Mouse (Mus musculus): ENCODE measurements at regions not wholly inside any gene's neighbourhood (a gene's known extent, or its start where the extent isn't known, plus 50 kb on each side); places are given as distances from the start of the nearest gene placed in this dataset.

DNA sequence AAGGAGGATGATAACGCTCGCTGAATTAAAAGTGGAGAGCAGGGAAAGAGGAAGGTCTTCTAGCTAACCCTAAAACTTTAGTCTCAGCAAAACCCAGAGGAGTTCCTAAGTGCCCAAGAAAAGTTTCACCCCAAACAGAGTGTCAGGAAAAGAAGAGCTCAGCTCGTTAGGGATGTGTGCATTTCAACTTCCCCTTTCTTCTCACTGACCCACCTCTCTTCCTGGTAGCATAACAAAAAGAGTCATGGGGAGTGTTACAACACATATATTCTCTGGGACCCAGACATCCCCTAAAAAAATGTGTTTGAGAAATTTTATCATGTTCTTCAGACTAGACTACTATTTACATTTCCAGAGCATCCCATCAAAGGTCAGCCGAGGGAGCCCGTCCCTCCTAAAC, 432.6 kb downstream of the Mctp2 start:
- DNase-seq (ENCODE audit: low spot score): no peak

DNA sequence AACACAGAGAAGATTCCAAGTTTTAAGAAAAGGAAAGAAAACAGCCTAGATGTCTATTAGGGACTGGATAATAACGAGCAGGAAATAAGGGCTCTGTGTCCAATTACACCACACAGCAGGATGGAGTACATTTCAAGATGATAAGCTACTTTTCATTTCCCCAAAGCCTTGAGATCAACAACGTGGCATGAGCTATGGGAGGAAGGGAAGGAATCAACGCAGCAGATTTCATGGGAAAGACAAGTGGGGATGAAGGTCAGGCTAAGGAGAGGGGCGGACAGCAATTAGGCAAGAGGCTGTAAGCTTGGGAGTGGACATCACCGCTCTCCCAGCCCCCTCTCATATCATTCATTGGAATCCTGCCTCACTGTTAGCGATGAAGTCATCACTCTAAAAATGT, 433.5 kb downstream of the Mctp2 start:
- no peak for DNase-seq (ENCODE audit: low spot score)

DNA sequence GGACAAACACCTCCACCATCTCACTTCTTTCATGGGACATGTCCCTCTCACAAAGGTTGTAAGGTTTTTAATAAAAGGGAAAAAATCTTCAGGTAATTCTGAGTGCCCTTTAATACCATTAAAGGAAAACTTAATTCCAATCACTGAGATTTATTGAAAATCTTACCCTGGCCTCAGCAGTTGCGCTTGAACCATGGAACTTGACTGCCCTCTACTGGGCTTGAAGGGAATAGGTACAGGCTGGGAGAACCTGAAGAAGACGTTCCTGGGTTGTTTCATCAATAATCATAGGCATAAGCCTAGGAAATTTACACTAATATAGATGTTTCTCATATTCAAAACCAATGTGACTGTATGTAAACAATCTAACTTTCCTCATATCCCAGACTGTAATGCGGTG, 439.3 kb downstream of the Mctp2 start:
- DNase-seq (ENCODE audit: low spot score): peak; percentile 55

DNA sequence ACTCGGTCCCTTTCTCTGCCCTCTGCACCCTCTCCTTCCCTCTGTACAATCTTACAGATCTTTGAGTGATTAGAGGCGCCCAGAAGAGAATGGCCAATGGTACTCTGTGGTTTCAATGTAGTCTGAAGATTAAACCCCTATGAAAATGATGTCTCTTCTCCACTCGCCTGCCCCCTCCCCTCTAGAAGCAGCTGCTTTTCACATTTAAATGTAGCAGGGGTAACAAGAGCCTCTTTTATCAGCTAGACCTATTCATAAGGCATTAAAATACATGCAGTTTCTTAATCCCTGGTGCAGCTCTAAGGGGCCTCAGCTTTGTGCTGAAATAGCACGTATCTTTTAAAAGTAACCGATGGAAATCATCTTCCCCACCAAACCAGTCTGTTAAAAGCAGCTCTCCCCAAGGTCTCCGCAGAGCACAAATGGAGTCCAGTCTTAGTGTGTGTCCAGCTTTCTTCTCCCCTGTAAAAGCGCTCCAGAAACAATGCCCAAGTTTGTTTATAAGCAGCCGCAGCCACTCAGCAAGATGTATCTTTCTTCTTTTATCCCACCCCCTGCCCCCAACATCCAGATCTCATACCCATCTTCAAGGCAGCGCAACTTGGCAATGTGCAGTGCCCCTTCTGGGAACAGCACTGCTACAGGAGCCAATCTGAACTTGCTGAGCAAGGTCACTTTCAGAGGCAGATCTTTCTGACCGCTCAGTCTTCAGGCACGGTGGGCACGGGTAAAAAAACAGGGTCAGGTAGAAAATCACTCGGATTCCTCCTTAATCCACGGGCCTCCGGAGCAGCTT, 440.8 kb downstream of the Mctp2 start:
- no peak for DNase-seq (ENCODE audit: low spot score)

DNA sequence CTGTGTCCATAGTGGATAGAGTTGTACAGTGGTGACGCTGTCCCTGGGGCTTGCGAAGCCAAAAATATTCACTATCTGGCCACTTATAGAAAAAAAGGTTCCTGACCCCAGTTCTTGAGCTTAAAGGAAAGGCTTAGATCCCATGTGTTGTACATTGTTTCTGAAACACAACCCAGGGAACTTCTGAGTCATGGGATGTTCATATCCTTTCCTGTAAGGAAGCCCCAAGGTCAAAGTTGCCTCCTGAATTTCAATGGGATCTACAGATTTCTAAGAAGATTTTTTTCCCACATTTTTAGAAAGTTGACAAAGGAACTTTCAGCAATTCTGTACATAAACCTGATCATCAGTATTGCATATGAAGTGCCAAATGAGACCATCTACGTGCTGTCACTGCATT, 453.5 kb downstream of the Mctp2 start:
- no peak for DNase-seq (ENCODE audit: low spot score)

GRCm38 (mm10) chr7:71849174-71849573, 457.2 kb downstream of the Mctp2 start:
- no peak for DNase-seq (ENCODE audit: low spot score)

DNA sequence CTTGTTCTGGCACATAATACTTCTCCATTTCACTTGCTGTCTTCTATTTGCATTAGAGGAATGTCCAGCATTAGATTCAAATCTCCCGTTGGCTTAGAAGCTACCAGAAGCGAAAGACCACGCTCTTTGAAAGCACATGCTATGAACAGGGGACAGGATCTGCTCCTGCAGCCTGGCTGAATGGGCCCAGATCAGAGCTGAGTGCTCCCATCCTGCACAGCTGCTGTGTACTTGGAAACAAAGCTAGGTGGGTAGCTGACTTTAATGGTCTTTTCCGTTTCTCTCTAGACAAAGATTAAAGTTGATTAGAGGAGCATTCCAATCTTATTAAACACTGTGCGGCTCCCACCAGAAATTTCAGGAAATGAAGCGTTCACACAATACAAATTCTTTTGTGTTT, 468.6 kb downstream of the Mctp2 start:
- DNase-seq (ENCODE audit: low spot score): no peak

DNA sequence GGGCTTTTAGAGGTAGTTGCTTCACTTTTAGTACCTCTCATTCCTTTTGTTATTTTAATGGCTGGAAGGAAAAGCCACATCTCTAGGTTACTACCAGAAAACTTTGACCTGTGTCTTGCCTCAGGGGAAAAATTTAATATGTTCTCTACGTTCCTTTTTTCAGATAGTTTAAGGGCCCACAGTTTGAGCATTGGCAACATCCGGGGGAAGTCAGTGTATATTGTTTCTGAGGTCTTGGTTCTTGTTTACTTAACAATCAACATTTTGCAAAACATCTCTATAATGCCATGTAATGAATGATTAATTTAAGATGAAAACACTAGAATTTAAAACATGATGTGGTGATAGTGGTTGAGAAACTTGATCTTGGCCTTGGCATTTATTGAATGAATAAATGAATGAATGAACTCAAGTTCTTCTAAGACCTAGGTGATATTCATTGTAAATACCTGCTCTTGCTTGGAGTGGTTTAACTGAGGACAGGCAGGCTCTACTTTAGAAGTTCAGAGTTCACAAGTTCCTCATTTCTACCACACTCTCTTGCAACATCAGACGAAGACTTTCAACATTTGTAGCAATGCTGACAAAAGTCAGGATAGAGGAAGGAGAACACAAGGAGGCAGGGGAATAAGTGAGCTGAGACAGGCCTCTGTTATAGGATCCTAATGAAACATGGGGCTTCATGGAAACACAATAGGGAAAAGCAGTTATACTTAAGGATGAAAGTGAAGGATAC, 474.4 kb downstream of the Mctp2 start:
- no peak for DNase-seq (ENCODE audit: low spot score)

DNA sequence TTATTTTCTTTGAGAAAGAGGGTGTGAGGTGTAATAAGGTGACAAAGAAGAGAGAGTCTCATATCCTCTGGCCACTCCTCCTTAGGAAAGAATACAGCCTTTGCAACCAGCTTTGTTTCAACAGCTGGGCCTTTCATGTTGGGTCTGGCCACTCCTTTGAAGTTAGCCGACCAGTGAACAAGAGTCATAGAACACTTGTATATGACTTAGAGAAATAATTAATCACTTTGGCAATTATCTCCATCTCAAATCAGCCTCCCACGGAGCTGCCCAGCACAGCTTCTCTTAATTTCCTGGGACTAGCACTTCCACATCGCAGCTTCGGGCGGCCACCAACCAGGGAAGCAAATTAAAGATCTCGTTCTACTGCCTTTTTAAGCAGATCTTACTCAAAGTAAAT, 476.8 kb downstream of the Mctp2 start:
- no peak for DNase-seq (ENCODE audit: low spot score)

- DNase-seq (ENCODE audit: low spot score): no peak
Observed at GRCm38 (mm10) chr7:71816138-71816537, 464.9 kb upstream of the Gm10295 start.

DNA sequence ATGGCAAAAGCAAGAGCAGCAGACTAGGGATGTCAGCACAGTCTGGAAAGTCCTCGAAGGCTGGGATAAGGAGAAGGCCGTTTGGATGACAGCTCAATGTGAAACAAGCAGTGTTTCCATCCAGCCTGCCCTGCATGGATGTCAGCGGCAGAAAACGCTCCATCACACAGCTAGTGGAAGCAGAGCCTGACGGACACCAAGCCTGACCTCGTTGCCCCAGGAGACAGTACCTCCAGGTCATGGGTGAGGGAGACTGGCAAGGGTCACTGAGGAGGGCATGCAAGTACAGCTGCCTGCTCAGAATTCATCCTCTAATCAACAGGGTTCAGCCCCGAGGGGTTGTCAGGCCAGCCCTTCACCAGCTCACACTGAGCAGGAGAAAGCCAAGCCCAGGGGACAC, 442.9 kb upstream of the Gm10295 start:
- DNase-seq (ENCODE audit: low spot score): no peak

GRCm38 (mm10) chr7:71788401-71788800, 437.1 kb upstream of the Gm10295 start:
- no peak for DNase-seq (ENCODE audit: low spot score)

DNA sequence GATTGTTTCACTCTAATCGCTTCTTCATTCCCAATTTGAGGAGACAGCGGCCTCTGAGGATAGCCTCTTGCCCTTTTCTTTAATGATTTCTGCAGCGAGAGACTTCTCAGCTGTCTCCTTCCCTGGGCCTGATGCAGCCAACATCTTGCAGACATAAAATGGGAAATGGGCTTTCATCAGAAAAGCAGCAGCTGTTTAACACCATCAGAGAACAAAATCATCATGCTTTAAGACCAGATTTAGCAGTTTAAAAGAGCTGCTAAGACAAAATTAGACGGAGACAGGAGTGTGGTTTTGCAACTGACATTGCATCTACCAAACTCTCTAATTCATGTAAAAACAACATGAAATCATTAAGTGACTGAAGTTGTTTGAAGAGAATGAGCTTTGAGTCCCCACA, 431.2 kb upstream of the Gm10295 start:
- no peak for DNase-seq (ENCODE audit: low spot score)

DNA sequence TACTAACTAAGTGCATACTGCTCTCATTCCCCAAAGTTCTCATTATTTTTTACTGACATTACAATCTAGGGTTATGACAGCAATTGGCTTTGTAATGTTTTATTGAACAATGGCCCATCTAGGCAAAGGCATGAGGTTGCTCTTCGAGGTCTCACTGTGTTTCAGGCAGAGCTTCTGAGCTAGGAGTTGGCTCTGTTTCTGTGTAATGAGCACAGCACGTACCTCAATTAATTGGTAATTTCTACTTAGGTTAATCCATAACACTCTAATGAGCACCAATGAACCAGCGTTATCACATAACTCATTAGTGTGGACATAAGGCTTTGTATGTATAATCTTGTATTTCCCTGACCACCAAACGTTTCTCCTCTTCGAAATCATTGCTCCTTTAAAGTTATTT, 398.6 kb upstream of the Gm10295 start:
- no peak for DNase-seq (ENCODE audit: low spot score)

DNA sequence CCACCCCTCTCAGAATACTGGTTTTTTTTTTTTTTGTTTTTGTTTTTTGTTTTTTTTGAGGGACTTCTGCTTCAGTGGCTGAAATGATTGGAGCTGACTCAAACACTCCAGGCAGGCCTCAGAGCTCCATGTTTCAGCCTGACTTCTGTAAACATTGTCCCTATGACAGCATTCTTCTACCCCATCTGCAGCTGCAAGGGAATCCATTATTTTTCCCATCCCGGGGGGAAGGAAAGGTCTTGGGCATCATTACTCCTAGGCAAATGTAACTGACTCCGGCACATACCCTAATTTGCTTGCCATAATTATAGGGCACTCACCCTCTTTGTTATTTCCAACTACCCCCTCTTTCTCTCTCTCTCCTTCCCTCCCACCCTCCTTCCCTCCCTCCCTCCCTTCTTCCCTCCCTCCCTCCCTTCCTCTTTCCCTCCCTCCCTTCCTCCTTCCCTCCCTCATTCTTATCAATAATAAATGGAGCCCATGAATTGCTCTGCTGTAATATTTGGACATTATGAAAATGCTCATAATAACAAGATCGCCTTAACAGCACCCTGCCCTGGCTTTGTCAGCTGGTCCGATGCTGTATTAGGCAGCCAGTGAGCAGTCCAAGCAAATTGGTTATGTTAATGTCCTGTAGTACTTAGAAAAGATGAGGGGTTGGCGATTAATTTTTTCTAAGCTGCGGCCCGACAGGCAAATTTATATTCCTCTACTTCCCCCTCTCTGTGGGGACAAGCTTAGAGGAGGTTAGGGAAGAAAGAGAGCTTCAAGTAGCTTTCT, 395.0 kb upstream of the Gm10295 start:
- DNase-seq (ENCODE audit: low spot score): no peak

GRCm38 (mm10) chr7:71728509-71728908, 377.2 kb upstream of the Gm10295 start:
- no peak for DNase-seq (ENCODE audit: low spot score)

DNA sequence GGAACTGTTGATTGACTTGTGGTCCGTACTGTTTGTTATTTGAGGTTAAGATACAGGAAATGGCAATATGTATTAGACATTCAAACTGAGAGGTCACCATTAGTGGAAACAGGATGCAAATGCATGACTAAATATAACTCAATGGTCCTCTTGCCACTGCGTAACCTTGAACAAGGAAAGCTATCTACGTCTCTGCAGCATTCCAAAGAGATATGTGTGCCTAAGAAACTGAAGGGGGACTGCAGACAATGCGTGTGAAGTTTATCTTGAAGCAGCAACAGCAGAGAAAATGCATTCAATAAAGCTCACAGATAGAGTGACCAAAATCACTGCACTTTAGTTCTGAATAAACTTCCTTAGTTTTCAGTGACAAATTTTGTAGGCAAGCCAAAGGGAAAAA, 356.9 kb upstream of the Gm10295 start:
- DNase-seq (ENCODE audit: low spot score): no peak

GRCm38 (mm10) chr7:71706201-71706600, 354.9 kb upstream of the Gm10295 start:
- no peak for DNase-seq (ENCODE audit: low spot score)

DNA sequence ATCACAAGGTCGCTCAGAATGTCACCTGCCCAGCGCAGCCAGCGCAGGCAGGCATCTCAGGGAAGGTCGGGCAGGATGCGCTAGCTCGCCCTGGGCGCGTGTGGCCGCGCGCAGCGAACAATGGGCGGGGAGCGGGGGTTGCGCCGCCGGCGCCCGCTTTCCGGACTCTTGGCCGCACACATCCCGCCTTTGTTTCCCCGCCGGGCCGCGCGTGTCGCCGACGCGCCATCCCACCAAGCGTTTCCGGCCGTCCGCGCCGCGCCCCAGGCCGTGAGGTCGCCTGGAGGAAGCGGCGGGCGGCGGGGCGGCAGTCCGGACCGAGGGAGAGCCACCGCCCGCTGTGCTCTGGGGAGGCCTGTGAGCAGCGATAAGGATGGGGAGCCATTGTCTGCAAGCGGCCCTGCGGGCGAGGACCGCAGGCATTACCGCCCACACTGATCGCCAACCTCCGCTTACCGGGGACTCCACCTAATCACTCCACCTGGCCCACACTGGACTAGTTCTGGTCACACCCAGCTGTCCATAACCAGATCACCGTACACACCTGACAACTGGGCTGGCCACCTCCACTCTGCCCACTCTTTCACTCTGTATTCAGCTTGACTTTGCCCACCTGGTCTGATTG, 354.3 kb upstream of the Gm10295 start:
- peak; percentile 25 for DNase-seq (ENCODE audit: low spot score)

DNA sequence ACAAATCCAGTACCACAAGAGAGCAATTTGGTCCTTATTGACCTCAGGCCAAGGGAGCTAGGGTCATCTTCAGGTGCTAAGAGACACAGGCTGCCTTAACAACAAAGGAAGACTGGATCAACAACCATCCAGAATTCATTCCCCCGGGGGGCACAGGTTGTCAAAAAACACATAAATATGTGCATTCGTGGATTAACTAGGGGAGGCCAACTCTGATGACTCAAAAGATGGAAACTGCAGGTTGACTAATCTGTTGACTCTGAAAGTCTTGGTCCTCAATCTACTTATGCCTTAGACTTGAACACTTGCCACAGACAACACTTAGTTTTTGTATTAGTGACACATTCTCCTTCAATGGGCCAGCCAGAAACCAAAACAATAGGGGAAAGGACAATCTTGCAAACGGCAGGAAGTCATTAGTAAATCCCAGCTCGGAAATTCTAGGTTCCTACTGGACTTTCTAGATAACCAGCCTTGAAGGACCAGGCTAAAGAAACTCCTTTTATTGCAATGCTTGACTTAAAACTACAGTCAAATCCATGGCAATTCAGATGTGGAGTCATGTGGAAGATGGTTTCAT, 353.5 kb upstream of the Gm10295 start:
- no peak for DNase-seq (ENCODE audit: low spot score)
